Mouse (Mus musculus): Measurements from ENCODE around the gene Cmss1.

Gene Cmss1

GRCm38 (mm10) chr16:57471071-57471470, 135.6 kb downstream of the Cmss1 start:
- no peak for DNase-seq (ENCODE audit: low spot score)

GRCm38 (mm10) chr16:57470286-57470830, 136.3 kb downstream of the Cmss1 start:
- DNase-seq (ENCODE audit: low spot score): no peak

- DNase-seq (ENCODE audit: low spot score): no peak
These were observed 136.8 kb downstream of the Cmss1 start for GRCm38 (mm10) chr16:57469869-57470268.

- no peak for DNase-seq (ENCODE audit: low spot score)
These were observed 137.4 kb downstream of the Cmss1 start for GRCm38 (mm10) chr16:57469301-57469700.

- DNase-seq (ENCODE audit: low spot score): no peak
These were observed 141.2 kb downstream of the Cmss1 start for GRCm38 (mm10) chr16:57465386-57465913.

GRCm38 (mm10) chr16:57456003-57456402, 150.7 kb downstream of the Cmss1 start:
- no peak for DNase-seq (ENCODE audit: low spot score)

GRCm38 (mm10) chr16:57455573-57455972, 151.1 kb downstream of the Cmss1 start:
- no peak for DNase-seq (ENCODE audit: low spot score)

GRCm38 (mm10) chr16:57454106-57454763, 152.4 kb downstream of the Cmss1 start:
- no peak for DNase-seq (ENCODE audit: low spot score)

GRCm38 (mm10) chr16:57453009-57453408, 153.7 kb downstream of the Cmss1 start:
- no peak for DNase-seq (ENCODE audit: low spot score)

GRCm38 (mm10) chr16:57445096-57446094, 161.3 kb downstream of the Cmss1 start:
- DNase-seq (ENCODE audit: low spot score): no peak

GRCm38 (mm10) chr16:57440706-57441437, 165.8 kb downstream of the Cmss1 start:
- DNase-seq (ENCODE audit: low spot score): no peak

GRCm38 (mm10) chr16:57439206-57439605, 167.5 kb downstream of the Cmss1 start:
- DNase-seq (ENCODE audit: low spot score): no peak

GRCm38 (mm10) chr16:57438288-57438685, 168.4 kb downstream of the Cmss1 start:
- DNase-seq (ENCODE audit: low spot score): no peak

GRCm38 (mm10) chr16:57437523-57438287, 169.0 kb downstream of the Cmss1 start:
- DNase-seq (ENCODE audit: low spot score): no peak

- DNase-seq (ENCODE audit: low spot score): no peak
These were observed 172.0 kb downstream of the Cmss1 start for GRCm38 (mm10) chr16:57434640-57435039.

GRCm38 (mm10) chr16:57433671-57434070, 173.0 kb downstream of the Cmss1 start:
- DNase-seq (ENCODE audit: low spot score): no peak

- DNase-seq (ENCODE audit: low spot score): no peak
These were observed 173.5 kb downstream of the Cmss1 start for GRCm38 (mm10) chr16:57433173-57433572.

- no peak for DNase-seq (ENCODE audit: low spot score)
These were observed 175.4 kb downstream of the Cmss1 start for GRCm38 (mm10) chr16:57431294-57431693.

- DNase-seq (ENCODE audit: low spot score): no peak
These were observed 177.7 kb downstream of the Cmss1 start for GRCm38 (mm10) chr16:57428977-57429376.

- no peak for DNase-seq (ENCODE audit: low spot score)
These were observed 179.0 kb downstream of the Cmss1 start for GRCm38 (mm10) chr16:57427516-57428285.
